Mouse (Mus musculus): ENCODE measurements around the gene Xpo6.

The Xpo6 gene

GRCm38 (mm10) chr7:126191471-126191870 lies 8.8 kb downstream of the Xpo6 start:
- no peak for DNase-seq

GRCm38 (mm10) chr7:126189517-126189916 lies 10.8 kb downstream of the Xpo6 start:
- no peak for DNase-seq

GRCm38 (mm10) chr7:126185999-126186398 lies 14.3 kb downstream of the Xpo6 start:
- no peak for DNase-seq

- DNase-seq = no peak
Observed at GRCm38 (mm10) chr7:126183583-126183982, 16.7 kb downstream of the Xpo6 start.

GRCm38 (mm10) chr7:126181487-126181886 lies 18.8 kb downstream of the Xpo6 start:
- DNase-seq = no peak

GRCm38 (mm10) chr7:126180956-126181355 lies 19.3 kb downstream of the Xpo6 start:
- no peak for DNase-seq

- DNase-seq = no peak
Observed at GRCm38 (mm10) chr7:126178804-126179203, 21.5 kb downstream of the Xpo6 start.

- no peak for DNase-seq
Observed at GRCm38 (mm10) chr7:126175999-126176398, 24.3 kb downstream of the Xpo6 start.

GRCm38 (mm10) chr7:126175456-126175855 lies 24.8 kb downstream of the Xpo6 start:
- DNase-seq = no peak

GRCm38 (mm10) chr7:126174863-126175262 lies 25.4 kb downstream of the Xpo6 start:
- DNase-seq = no peak

- DNase-seq = no peak
Observed at GRCm38 (mm10) chr7:126172001-126172400, 28.3 kb downstream of the Xpo6 start.

GRCm38 (mm10) chr7:126168584-126168983 lies 31.7 kb downstream of the Xpo6 start:
- no peak for DNase-seq

GRCm38 (mm10) chr7:126167426-126167825 lies 32.9 kb downstream of the Xpo6 start:
- no peak for DNase-seq

- no peak for DNase-seq
Observed at GRCm38 (mm10) chr7:126166571-126166970, 33.7 kb downstream of the Xpo6 start.

- DNase-seq = no peak
Observed at GRCm38 (mm10) chr7:126158238-126158637, 42.1 kb downstream of the Xpo6 start.

- no peak for DNase-seq
Observed at GRCm38 (mm10) chr7:126155746-126156145, 44.6 kb downstream of the Xpo6 start.

GRCm38 (mm10) chr7:126154731-126155130 lies 45.6 kb downstream of the Xpo6 start:
- DNase-seq = no peak

GRCm38 (mm10) chr7:126152324-126152723 lies 48.0 kb downstream of the Xpo6 start:
- no peak for DNase-seq

GRCm38 (mm10) chr7:126146156-126146555 lies 54.1 kb downstream of the Xpo6 start:
- no peak for DNase-seq

- DNase-seq = no peak
Observed at GRCm38 (mm10) chr7:126144364-126144763, 55.9 kb downstream of the Xpo6 start.

- DNase-seq = no peak
Observed at GRCm38 (mm10) chr7:126137850-126138249, 62.5 kb downstream of the Xpo6 start.

GRCm38 (mm10) chr7:126135391-126135790 lies 64.9 kb downstream of the Xpo6 start:
- DNase-seq = no peak

- DNase-seq = no peak
Observed at GRCm38 (mm10) chr7:126134634-126135321, 65.5 kb downstream of the Xpo6 start.

- DNase-seq = no peak
Observed at GRCm38 (mm10) chr7:126127673-126128072, 72.6 kb downstream of the Xpo6 start.

- no peak for DNase-seq
Observed at GRCm38 (mm10) chr7:126126502-126126901, 73.8 kb downstream of the Xpo6 start.
